Mouse (Mus musculus): ENCODE data around the gene Mybpc3.

Gene Mybpc3

GRCm38 (mm10) chr2:91121497-91121896, 3.6 kb downstream of the Mybpc3 start:
- DNase-seq (ENCODE audit: low spot score in 2 of 2), result no peak

GRCm38 (mm10) chr2:91123521-91123920, 5.6 kb downstream of the Mybpc3 start:
- no peak for DNase-seq (ENCODE audit: low spot score in 2 of 2)

- no peak for DNase-seq (ENCODE audit: low spot score in 2 of 2)
These were observed 7.2 kb downstream of the Mybpc3 start for GRCm38 (mm10) chr2:91125101-91125500.

GRCm38 (mm10) chr2:91128761-91129160, 10.8 kb downstream of the Mybpc3 start:
- no peak for DNase-seq (ENCODE audit: low spot score in 2 of 2)

- DNase-seq (ENCODE audit: low spot score in 2 of 2), result no peak
These were observed 12.2 kb downstream of the Mybpc3 start for GRCm38 (mm10) chr2:91130126-91130525.

- no peak for DNase-seq (ENCODE audit: low spot score in 2 of 2)
These were observed 13.3 kb downstream of the Mybpc3 start for GRCm38 (mm10) chr2:91131251-91131650.

- DNase-seq (ENCODE audit: low spot score in 2 of 2), result no peak
These were observed 14.1 kb downstream of the Mybpc3 start for GRCm38 (mm10) chr2:91132035-91132434.

- no peak for DNase-seq (ENCODE audit: low spot score in 2 of 2)
These were observed 18.8 kb downstream of the Mybpc3 start for GRCm38 (mm10) chr2:91136513-91137412.

- DNase-seq (ENCODE audit: low spot score in 2 of 2), result no peak
These were observed 19.5 kb downstream of the Mybpc3 start for GRCm38 (mm10) chr2:91137481-91137880.

- no peak for DNase-seq (ENCODE audit: low spot score in 2 of 2)
These were observed 21.4 kb downstream of the Mybpc3 start for GRCm38 (mm10) chr2:91139311-91139710.

GRCm38 (mm10) chr2:91139764-91140163, 21.8 kb downstream of the Mybpc3 start:
- DNase-seq (ENCODE audit: low spot score in 2 of 2), result no peak

- no peak for DNase-seq (ENCODE audit: low spot score in 2 of 2)
These were observed 25.0 kb downstream of the Mybpc3 start for GRCm38 (mm10) chr2:91142920-91143319.

GRCm38 (mm10) chr2:91143401-91143800, 25.5 kb downstream of the Mybpc3 start:
- DNase-seq (ENCODE audit: low spot score in 2 of 2), result no peak

- DNase-seq (ENCODE audit: low spot score in 2 of 2), result no peak
These were observed 30.2 kb downstream of the Mybpc3 start for GRCm38 (mm10) chr2:91148101-91148500.

GRCm38 (mm10) chr2:91151331-91151730, 33.4 kb downstream of the Mybpc3 start:
- DNase-seq (ENCODE audit: low spot score in 2 of 2), result no peak

GRCm38 (mm10) chr2:91152885-91153377, 35.0 kb downstream of the Mybpc3 start:
- no peak for DNase-seq (ENCODE audit: low spot score in 2 of 2)

- DNase-seq (ENCODE audit: low spot score in 2 of 2), result no peak
These were observed 36.1 kb downstream of the Mybpc3 start for GRCm38 (mm10) chr2:91154091-91154490.

GRCm38 (mm10) chr2:91157002-91157752, 39.2 kb downstream of the Mybpc3 start:
- DNase-seq (ENCODE audit: low spot score in 2 of 2), result no peak

GRCm38 (mm10) chr2:91160591-91160990, 42.6 kb downstream of the Mybpc3 start:
- DNase-seq (ENCODE audit: low spot score in 2 of 2), result no peak

- no peak for DNase-seq (ENCODE audit: low spot score in 2 of 2)
These were observed 45.0 kb downstream of the Mybpc3 start for GRCm38 (mm10) chr2:91162952-91163351.

GRCm38 (mm10) chr2:91163532-91163931, 45.6 kb downstream of the Mybpc3 start:
- DNase-seq (ENCODE audit: low spot score in 2 of 2), result no peak

GRCm38 (mm10) chr2:91164991-91165390, 47.0 kb downstream of the Mybpc3 start:
- DNase-seq (ENCODE audit: low spot score in 2 of 2), result no peak

- no peak for DNase-seq (ENCODE audit: low spot score in 2 of 2)
These were observed 49.7 kb downstream of the Mybpc3 start for GRCm38 (mm10) chr2:91167629-91168028.
